8 mouse cellular contexts compared by ENCODE assay signal in genomic region chr11:16967806-16968205, GRCm38 (mm10). TPM values are rescaled to one million over a fixed set of nuclear protein-coding genes. Genes with fewer than 3 reads are reported as not detected.
DNase-seq lines count a peak whose midpoint lies in the region; ATAC-seq and TF ChIP-seq lines count a peak whose summit lies in the region.

No protein-coding gene starts in this region.

- H3K27me3 ChIP-seq in hindbrain, embryonic 14.5 days (ENCODE audit: control insufficient read depth, insufficient read depth, low read length), result no peaks in the 10 kb centered on the region
- H3K27me3 ChIP-seq in hindbrain, embryonic 16.5 days (replicated peaks; ENCODE audit: control insufficient read depth, insufficient read depth, low read length), result no peaks in the 10 kb centered on the region
- no peaks in the 10 kb centered on the region for H3K27me3 ChIP-seq in hindbrain, postnatal 0 days (ENCODE audit: insufficient read depth, low read length)

- H3K27ac ChIP-seq in hindbrain, embryonic 14.5 days, result no peak overlapping the region
- H3K27ac ChIP-seq in hindbrain, embryonic 16.5 days (ENCODE audit: low read depth, low read length), result no peak overlapping the region
- H3K27ac ChIP-seq in hindbrain, postnatal 0 days, result no peak overlapping the region

- H3K4me1 ChIP-seq in hindbrain, embryonic 14.5 days (replicated peaks; ENCODE audit: control insufficient read depth, insufficient read depth, low read length), result no peaks in the 10 kb centered on the region
- no peaks in the 10 kb centered on the region for H3K4me1 ChIP-seq in hindbrain, embryonic 16.5 days (ENCODE audit: control insufficient read depth, insufficient read depth, low read depth, low read length)
- no peaks in the 10 kb centered on the region for H3K4me1 ChIP-seq in hindbrain, postnatal 0 days (ENCODE audit: insufficient read depth, low read length)

- no peak overlapping the region for H3K9ac ChIP-seq in hindbrain, embryonic 14.5 days
- no peak overlapping the region for H3K9ac ChIP-seq in hindbrain, embryonic 16.5 days (ENCODE audit: low read depth, low read length)
- H3K9ac ChIP-seq in hindbrain, postnatal 0 days (replicated peaks; ENCODE audit: low read length), result no peak overlapping the region

- peak; percentile 68 for TF ChIP-seq CTCF in hindbrain, postnatal 0 days (IDR thresholded peaks at IDR 0.05; ENCODE audit: low read depth)

- peak; percentile 51 for DNase-seq in hindbrain, embryonic 14.5 days (ENCODE audit: low spot score)
- peak; percentile 26 for DNase-seq in R1 (ENCODE audit: low read depth, low spot score)
- peak; percentile 75 for DNase-seq in hindbrain, postnatal 0 days (ENCODE audit: low spot score)
- DNase-seq in thymus, postnatal 10 days (ENCODE audit: low spot score in 2 of 2), result no peak
- no peak for DNase-seq in yolk sac, embryonic 10.5 days (ENCODE audit: low spot score)

- H3K4me3 ChIP-seq in hindbrain, embryonic 14.5 days (replicated peaks; ENCODE audit: low read length), result no peak overlapping the region
- no peak overlapping the region for H3K4me3 ChIP-seq in hindbrain, embryonic 16.5 days (ENCODE audit: low read length)
- H3K4me3 ChIP-seq in hindbrain, postnatal 0 days (ENCODE audit: low read length), result no peak overlapping the region

- ATAC-seq in hindbrain, embryonic 14.5 days (ENCODE audit: low FRiP score), result peak; percentile 59; the same call in 1 of the 2 replicates
- no peak; the same call in 1 of the 2 replicates for ATAC-seq in hindbrain, embryonic 16.5 days
- peak; percentile 47 for ATAC-seq in CD4-positive, CD25-positive, alpha-beta regulatory T cell, adult 4 months
- peak; percentile 68; the same call in 1 of the 2 replicates for ATAC-seq in hindbrain, postnatal 0 days
- peak; percentile 59; the same call in 1 of the 2 replicates for ATAC-seq in monocyte, adult 5-6 weeks (replicated peaks; ENCODE audit: insufficient number of reproducible peaks, low FRiP score, low TSS enrichment, poor library complexity, severe bottlenecking)

- 49% methylated on average over 2 of the region's 2 CpGs for WGBS in hindbrain, embryonic 14.5 days
- 48% methylated on average over 2 of the region's 2 CpGs for WGBS in hindbrain, embryonic 16.5 days
- 43% methylated on average over 2 of the region's 2 CpGs for WGBS in hindbrain, postnatal 0 days

- no peak overlapping the region for H3K4me2 ChIP-seq in hindbrain, embryonic 14.5 days (replicated peaks)
- H3K4me2 ChIP-seq in hindbrain, embryonic 16.5 days (ENCODE audit: low read length), result no peak overlapping the region
- no peak overlapping the region for H3K4me2 ChIP-seq in hindbrain, postnatal 0 days (ENCODE audit: low read depth, low read length)

- H3K36me3 ChIP-seq in hindbrain, embryonic 14.5 days (replicated peaks; ENCODE audit: control insufficient read depth, insufficient read depth), result no peaks in the 10 kb centered on the region
- H3K36me3 ChIP-seq in hindbrain, embryonic 16.5 days (ENCODE audit: control insufficient read depth, insufficient read depth, low read length), result no peaks in the 10 kb centered on the region
- H3K36me3 ChIP-seq in hindbrain, postnatal 0 days (ENCODE audit: insufficient read depth, low read length), result no peaks in the 10 kb centered on the region

- no peaks in the 10 kb centered on the region for H3K9me3 ChIP-seq in hindbrain, embryonic 14.5 days (ENCODE audit: control insufficient read depth, low read length)
- no peaks in the 10 kb centered on the region for H3K9me3 ChIP-seq in hindbrain, embryonic 16.5 days (ENCODE audit: control insufficient read depth, low read length)
- no peaks in the 10 kb centered on the region for H3K9me3 ChIP-seq in hindbrain, postnatal 0 days (ENCODE audit: low read length)

RNA-seq across cellular contexts. Expression of gene Fbxo48, which starts 16.6 kb away (rescaled TPM):
- 0.17 and 0.89 TPM in 2 replicates for polyA plus RNA-seq in hindbrain, embryonic 14.5 days (2014; fragmentation: Nextera tagmentation; extraction: Ambion mirVana)
- 0.40 and 0.71 TPM in 2 replicates for polyA plus RNA-seq in hindbrain, embryonic 16.5 days (2015; fragmentation: Nextera tagmentation; extraction: Ambion mirVana)
- under 1 TPM in 1 of 2 experiments, not detected in 1; 0.38 TPM for polyA plus RNA-seq in CD4-positive, CD25-positive, alpha-beta regulatory T cell, adult 4 months (2017; shearing (Covaris generic))
- total RNA-seq in hindbrain, postnatal 0 days (2014; rRNA removed), result 0.29 and 0.78 TPM in 2 replicates
- polyA plus RNA-seq in hindbrain, postnatal 0 days (2015; fragmentation: Nextera tagmentation; extraction: Ambion mirVana), result 0.42 and 0.54 TPM in 2 replicates
- total RNA-seq in monocyte, adult 5-6 weeks (2017), result 0.32 to 5.6 TPM (median 3.6 TPM) in 3 replicates

Comparison
In these comparisons a context has a peak if more than half of its experiments do, and no peak if none do; other contexts are left out.
1. DNase-seq: peak in hindbrain, embryonic 14.5 days (single experiment), R1 (single experiment) and hindbrain, postnatal 0 days (single experiment); none in thymus, postnatal 10 days (0 of 2) and yolk sac, embryonic 10.5 days (single experiment).